Mouse (Mus musculus) 3T3-L1 (cell line): Measurements from ENCODE around the gene Kif26b.

Experiments used
- DNase-seq: peaks from one replicate; pipeline ENCODE4 v3.0.0-alpha.2; 2015; ENCODE audit warnings: low read depth, low spot score

The Kif26b gene

GRCm38 (mm10) chr1:178528431-178529351, at the start of gene Kif26b:
Gene Kif26b (plus strand): TSS chr1:178529125.
- DNase-seq = peak; percentile 74

GRCm38 (mm10) chr1:178483854-178484253, 45.1 kb upstream of the Kif26b start:
- DNase-seq = no peak

DNA sequence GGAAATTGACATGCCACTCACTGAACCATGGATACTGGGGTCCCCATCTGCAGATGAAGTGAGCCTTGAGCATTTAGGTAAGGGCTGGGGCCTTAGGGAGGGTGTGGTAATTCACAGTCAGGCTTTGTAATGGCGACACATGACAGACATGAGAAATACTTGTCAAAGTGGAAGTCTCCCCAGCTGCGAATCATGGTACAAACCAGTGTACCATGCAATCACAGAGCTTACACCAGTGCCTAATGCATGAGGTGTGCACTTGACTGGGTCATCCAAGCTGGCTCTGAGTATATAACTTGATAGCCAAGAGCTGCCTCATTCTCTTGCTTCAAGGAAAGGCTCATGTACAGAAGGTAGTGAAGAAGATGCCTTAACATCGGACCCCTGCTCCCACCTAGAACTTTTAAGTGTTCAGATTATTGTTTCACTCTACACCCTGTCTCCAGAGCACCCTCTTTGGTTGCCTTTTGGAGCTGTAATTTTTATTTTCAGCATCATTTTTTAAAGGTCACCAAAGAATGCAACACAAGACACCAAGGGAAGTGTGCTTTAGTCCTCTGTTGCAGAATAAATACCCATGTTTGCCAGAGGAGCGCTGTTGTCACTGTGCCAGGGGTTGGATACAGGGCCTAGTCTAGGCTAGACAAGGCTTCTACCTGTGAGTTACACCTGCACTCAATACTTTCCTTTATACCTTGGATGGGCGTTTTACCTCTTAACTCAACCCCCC, 43.6 kb upstream of the Kif26b start:
- DNase-seq = no peak

DNA sequence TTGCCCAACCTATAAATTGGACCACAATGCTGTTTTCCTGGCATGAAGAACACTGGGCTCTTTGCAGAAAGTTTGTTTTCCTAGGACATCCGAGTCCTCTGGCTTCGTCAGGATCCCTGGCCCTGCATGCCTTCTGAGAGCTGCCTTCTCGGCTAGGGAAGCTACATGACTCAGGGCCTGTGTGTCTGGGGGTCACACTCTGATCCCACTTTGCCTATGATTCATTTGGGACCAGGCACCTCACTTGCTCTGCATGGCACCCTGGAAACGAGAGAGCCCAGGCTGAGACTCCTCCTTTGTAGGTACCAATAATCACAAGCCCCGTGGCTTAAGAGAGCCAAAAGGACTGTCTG, 43.1 kb upstream of the Kif26b start:
- DNase-seq = no peak

- DNase-seq = no peak
These were observed 42.1 kb upstream of the Kif26b start for GRCm38 (mm10) chr1:178486828-178487227.

- no peak for DNase-seq
These were observed 39.8 kb upstream of the Kif26b start for GRCm38 (mm10) chr1:178489127-178489526.

DNA sequence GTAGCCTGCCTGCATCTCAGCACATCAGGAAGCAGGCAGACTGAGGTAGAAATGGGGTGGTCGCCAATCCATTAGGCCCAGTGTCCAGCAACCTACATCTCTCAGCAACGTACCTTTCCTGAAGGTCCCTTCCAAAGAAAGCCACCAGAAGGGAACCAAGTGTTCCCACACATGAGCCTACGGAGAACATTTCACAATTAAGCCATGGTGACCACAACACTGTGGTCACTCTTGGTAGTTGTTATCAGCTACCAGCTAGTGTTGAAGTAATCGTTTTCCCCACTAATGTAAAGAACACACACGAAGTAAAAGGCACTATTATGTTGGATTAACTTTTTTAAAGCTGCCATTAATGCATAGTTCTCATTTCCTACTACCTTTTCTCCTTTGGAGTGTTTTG, 37.2 kb upstream of the Kif26b start:
- DNase-seq = no peak

DNA sequence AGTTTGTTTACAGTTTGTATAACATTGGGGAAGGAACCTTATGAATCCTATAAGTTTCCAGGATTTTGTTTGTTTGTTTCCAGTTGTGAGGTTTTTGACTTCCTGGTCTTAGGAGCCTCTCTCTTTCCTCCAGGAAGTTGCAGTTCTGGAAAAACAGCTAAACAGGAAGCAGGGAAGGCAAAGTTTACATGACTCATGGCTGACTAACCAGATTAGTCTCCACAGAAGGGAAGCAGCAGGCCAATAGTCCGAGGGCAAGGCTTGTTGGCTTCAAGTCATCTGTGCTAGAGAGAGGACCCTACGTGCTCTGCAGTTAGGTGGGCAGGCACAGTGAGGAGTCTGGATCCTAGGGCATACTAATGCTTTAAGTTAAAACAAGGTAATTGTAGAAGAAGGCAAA, 36.4 kb upstream of the Kif26b start:
- DNase-seq = peak; percentile 84

DNA sequence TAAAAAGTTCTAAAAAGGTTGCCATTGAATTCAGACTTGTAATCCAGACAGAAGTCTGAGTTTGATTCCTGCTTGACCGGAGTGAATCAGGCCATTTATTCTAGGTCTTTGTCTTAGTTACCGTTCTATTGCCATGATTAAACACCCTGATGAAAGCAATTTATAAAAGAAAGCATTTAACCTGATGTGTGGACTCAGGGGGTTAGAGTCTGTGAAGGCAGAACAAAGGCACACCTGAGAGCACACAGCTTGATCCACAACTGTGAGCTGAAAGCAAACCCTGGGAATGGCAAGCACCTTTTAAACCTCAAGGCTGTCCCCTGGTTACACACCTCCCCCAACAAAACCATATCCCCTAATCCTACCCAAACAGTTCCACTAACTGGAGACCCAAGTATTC, 32.7 kb upstream of the Kif26b start:
- DNase-seq = no peak

- peak; percentile 45 for DNase-seq
These were observed 32.1 kb upstream of the Kif26b start for GRCm38 (mm10) chr1:178496841-178497240.

DNA sequence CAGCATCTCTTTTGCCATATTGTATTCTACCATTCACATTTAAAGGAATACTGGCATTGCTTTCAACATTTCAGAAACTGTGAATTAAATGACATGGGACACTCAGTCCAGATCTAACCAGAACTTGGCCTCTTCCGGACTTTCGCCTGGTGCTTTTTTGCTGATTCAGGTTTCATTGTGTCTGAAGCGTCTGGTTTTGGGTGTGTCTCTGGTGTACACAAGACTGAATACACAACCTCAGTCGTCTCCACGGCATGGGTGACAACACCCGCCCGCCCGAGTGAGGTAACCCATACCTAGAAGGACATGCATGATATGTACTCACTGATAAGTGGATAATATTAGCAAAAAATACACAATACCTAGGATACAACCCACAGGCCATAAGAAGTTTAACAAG, 22.0 kb upstream of the Kif26b start:
- no peak for DNase-seq

DNA sequence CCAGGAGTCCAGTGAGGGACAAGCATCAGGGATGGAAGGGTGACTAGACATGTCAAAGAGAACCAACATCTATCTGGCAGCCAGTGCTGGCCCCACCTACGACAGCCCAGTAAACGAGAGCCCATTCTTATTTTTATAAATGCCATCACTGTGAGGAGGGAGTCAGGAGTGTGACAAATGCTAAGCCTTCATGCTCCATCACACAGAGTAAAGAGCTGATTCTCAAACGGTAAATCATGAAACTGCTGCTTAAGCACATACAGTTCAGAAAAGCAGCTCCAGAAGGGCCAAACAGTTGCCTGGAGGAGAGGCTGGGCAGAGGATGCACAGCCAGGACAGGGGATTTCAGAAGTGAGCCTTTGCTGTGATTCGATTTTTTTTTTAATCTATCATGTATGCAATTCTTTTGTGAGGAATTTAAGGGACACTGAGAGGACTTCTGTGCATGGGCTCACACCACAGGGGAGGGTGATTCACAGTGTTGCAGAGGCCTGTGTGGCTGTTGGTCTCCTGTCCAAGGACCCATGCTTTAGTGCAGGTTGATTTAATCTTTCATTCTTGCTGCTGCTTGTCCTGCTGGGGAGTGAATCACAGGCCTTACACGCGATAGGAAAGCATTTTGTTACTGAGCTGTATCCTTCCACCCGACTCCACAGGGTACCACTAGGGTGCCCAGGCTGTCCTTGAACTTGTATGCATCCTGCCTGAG, 16.4 kb upstream of the Kif26b start:
- DNase-seq = no peak

- DNase-seq = no peak
These were observed 15.0 kb upstream of the Kif26b start for GRCm38 (mm10) chr1:178513954-178514353.

- DNase-seq = peak; percentile 44
These were observed 13.1 kb upstream of the Kif26b start for GRCm38 (mm10) chr1:178515839-178516238.

GRCm38 (mm10) chr1:178522389-178522788, 6.5 kb upstream of the Kif26b start:
- no peak for DNase-seq

- peak; percentile 48 for DNase-seq
These were observed 5.8 kb upstream of the Kif26b start for GRCm38 (mm10) chr1:178523152-178523551.

DNA sequence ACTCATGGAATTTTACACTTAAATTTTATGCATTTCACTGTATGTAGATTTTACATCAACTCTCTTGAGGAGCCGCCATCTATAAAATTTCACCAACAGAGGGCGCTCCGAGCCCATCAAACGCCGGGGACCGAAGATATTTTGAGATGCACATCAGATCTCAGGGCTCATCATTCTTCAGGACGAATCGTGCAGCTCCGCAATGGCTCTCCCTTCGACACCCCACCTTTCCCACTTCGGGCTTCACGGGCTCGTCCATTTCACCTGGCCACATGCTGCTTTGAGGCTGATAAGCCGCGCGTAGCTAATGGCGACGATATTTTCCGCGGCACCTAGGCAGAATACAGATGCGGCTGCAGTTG, 1.8 kb upstream of the Kif26b start:
- peak; percentile 96 for DNase-seq

DNA sequence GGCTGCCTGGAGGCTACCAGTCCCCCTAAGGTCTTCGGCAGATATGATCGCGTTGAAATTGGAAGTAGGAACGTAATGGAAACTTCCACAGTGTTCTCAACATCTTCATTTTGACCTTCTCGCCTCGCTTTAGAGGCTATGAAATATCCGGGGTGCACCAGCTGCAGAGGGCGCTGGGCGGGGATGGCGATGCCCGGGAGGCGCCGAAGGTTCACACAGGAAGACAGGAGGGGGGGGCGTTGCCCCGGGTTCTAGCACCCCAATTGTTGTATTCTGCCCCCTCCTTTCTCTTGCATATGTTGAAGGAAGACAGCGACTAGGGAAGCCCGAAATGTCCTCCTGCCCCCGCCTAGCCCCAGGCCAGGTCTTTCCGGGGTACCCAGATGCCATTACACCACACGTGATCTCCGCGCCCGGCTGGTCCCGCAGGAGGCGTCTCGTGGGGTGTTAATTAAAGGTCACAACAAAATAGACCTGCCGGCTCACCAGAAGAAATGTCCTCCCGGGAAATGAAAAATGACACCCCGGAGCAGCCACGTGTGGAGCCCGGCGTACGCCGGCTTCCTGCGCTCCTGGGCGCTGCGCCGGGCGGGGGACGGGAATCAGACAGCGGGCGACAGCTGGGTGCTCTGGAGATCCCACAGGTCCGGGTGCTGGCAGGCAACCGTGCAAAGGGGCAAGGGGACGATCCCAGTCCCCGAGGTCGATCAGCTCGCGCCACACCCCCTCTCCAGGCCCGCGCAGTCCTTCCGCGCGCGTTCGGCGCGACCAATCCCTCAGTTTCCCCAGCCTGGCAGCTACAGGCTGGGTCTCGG, 1.2 kb upstream of the Kif26b start:
- peak; percentile 77 for DNase-seq

DNA sequence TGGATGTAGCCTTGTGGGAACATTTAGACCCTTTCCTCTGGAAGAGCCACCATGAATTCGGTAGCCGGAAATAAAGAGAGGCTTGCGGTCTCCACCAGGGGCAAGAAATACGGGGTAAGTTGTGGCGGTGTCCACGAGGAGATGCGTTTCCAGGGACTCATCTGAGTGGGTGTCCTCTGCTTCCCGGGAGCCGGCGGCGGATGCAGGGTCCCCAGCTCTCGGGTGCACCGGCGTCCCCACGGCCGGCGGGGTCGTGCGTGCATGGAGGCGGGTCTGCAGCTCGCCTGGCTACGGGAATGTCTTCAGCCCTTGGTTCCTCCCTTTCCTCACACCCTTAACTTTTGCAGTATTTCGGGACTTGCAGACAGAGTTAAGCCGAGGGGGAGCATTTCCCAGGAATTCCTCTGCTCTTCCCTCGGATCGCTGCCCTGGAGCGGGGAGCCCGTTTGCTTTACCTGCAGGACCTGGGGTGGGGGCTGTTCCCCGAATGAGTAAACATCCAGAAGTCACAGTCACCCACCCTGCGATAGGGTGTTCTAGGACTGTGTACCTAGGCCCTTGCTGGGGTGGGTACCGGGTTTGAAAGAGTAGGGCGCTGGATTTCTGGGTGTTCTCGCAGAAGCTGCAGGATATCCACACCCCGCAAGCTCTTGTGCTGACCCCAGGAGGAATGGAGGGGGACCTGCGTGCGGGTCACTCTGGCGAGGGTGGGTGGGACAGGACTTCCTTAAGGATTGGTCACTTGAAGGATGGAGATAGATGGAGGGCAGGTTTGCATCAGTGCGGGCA, 781 bp downstream of the Kif26b start:
- DNase-seq = peak; percentile 59

DNA sequence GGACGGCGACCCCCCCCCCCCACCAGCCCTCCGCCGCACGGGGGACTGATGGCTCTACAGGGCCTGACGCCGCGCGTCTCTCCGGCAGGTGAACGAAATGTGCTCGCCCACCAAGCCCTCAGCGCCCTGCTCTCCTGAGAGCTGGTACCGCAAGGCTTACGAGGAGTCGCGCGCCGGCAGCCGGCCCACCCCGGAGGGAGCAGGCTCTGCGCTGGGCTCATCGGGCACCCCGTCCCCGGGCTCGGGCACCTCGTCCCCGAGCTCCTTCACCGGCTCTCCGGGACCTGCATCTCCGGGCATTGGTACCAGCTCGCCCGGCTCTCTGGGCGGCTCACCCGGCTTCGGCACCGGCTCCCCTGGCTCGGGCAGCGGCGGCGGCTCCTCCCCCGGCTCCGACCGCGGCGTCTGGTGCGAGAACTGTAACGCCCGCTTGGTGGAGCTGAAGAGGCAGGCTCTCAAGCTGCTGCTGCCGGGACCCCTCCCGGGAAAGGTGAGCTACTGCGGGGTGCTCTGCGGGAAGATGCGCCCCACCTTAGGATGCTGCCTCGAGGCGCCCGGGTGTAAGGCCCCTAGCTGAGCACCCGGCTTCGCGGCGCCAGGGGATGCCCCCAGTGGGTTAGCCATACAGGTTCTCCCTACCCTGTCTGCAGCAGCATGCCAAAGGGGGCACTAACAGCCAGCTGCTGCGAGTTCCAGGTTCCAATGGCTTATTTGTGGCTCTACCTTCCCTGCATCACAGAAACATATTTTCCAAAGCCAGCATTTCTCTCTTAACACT, 1.6 kb downstream of the Kif26b start:
- DNase-seq = peak; percentile 78
